Mouse (Mus musculus) gastrocnemius, postnatal 10 days (tissue): ENCODE measurements around the gene Tspan32. TPM values are rescaled to one million over a fixed set of nuclear protein-coding genes. Genes with fewer than 3 reads are reported as not detected.

Experiments
- DNase-seq: peaks from one replicate; pipeline ENCODE4 v3.0.0; 2021; ENCODE audit warnings: mixed read lengths
- long read RNA-seq, 2 experiments: library from polyadenylated mRNA; stranded (forward); transcript quantifications; one replicate each; pipeline ENCODE4 v2.0.0; 2021
- total RNA-seq, 2 experiments: library from RNA; stranded (reverse); gene quantifications; 2 replicates each; pipeline ENCODE4 v1.2.3; 2021

Tspan32 gene
- total RNA-seq, result under 1 TPM; 0.16 to 0.90 TPM
- long read RNA-seq, experiment 1, partial matches to known transcripts, result 0 of 1 reads
- long read RNA-seq, experiment 1, other reads (novel, unspliced or antisense), result 1 of 1 reads
- long read RNA-seq, experiment 2, partial matches to known transcripts, result 1 of 1 reads
- long read RNA-seq, experiment 2, other reads (novel, unspliced or antisense), result 0 of 1 reads

- DNase-seq, result no peak
Observed at GRCm38 (mm10) chr7:143004727-143005343, at the start of gene Tspan32. TSS of gene Tspan32 (plus strand) at chr7:143005046.

GRCm38 (mm10) chr7:142956018-142956417, 48.8 kb upstream of the Tspan32 start:
- no peak for DNase-seq

- no peak for DNase-seq
Observed at GRCm38 (mm10) chr7:142958817-142959216, 46.0 kb upstream of the Tspan32 start.

GRCm38 (mm10) chr7:142959752-142960151, 45.1 kb upstream of the Tspan32 start:
- no peak for DNase-seq

GRCm38 (mm10) chr7:142967414-142967883, 37.4 kb upstream of the Tspan32 start:
- peak; percentile 18 for DNase-seq

GRCm38 (mm10) chr7:142967884-142968808, 36.7 kb upstream of the Tspan32 start:
- DNase-seq, result peak; percentile 25

GRCm38 (mm10) chr7:142968809-142969511, 35.9 kb upstream of the Tspan32 start, which contains the start of gene Ascl2:
TSS of gene Ascl2 (minus strand) at chr7:142969264.
- peak; percentile 7 for DNase-seq

GRCm38 (mm10) chr7:142981908-142982307, 22.9 kb upstream of the Tspan32 start:
- no peak for DNase-seq

GRCm38 (mm10) chr7:142985146-142985545, 19.7 kb upstream of the Tspan32 start:
- no peak for DNase-seq

- no peak for DNase-seq
Observed at GRCm38 (mm10) chr7:142987718-142988117, 17.1 kb upstream of the Tspan32 start.

GRCm38 (mm10) chr7:142995004-142995403, 9.8 kb upstream of the Tspan32 start:
- no peak for DNase-seq

GRCm38 (mm10) chr7:142995630-142996338, 9.1 kb upstream of the Tspan32 start:
- no peak for DNase-seq

- DNase-seq, result no peak
Observed at GRCm38 (mm10) chr7:142996998-142997397, 7.8 kb upstream of the Tspan32 start.

- DNase-seq, result no peak
Observed at GRCm38 (mm10) chr7:142997403-142998150, 7.3 kb upstream of the Tspan32 start.

GRCm38 (mm10) chr7:143002679-143003078, 2.2 kb upstream of the Tspan32 start:
- no peak for DNase-seq

GRCm38 (mm10) chr7:143005344-143006096, 674 bp downstream of the Tspan32 start:
- DNase-seq, result no peak

- DNase-seq, result no peak
Observed at GRCm38 (mm10) chr7:143006097-143006755, 1.4 kb downstream of the Tspan32 start.

GRCm38 (mm10) chr7:143006756-143007598, 2.1 kb downstream of the Tspan32 start:
- no peak for DNase-seq
